Mouse (Mus musculus) thymus, adult 2 months (tissue): ENCODE measurements at regions not wholly inside any gene's neighbourhood (a gene's known extent, or its start where the extent isn't known, plus 50 kb on each side); places are given as distances from the start of the nearest gene placed in this dataset.

ENCODE experiments used
- DNase-seq: peaks from one replicate; pipeline ENCODE4 v3.0.0; 2021
- H3K27ac ChIP-seq: fragments of 200-500 bp; 2 replicates; pipeline ENCODE4 v1.5.1; 2012; ENCODE audit warnings: low read length, control low read depth; ENCODE audit not compliant: control insufficient read depth, insufficient read depth
- H3K27me3 ChIP-seq: fragments of 200-500 bp; 2 replicates; pipeline ENCODE4 v1.6.1; 2012; ENCODE audit warnings: mild to moderate bottlenecking, low read length, moderate library complexity, mixed read lengths; ENCODE audit not compliant: control insufficient read depth, insufficient read depth
- H3K36me3 ChIP-seq: fragments of 200-500 bp; 2 replicates; pipeline ENCODE4 v1.6.1; 2012; ENCODE audit warnings: mild to moderate bottlenecking, low read length, moderate library complexity; ENCODE audit not compliant: control insufficient read depth, insufficient read depth
- H3K4me1 ChIP-seq: fragments of 200-500 bp; replicated peaks from 2 replicates; pipeline ENCODE4 v1.6.1; 2012; ENCODE audit warnings: low read length; ENCODE audit not compliant: control insufficient read depth, insufficient read depth
- H3K4me3 ChIP-seq: fragments of 200-500 bp; 2 replicates; pipeline ENCODE4 v1.5.1; 2012; ENCODE audit warnings: mild to moderate bottlenecking, low read length, control low read depth, moderate library complexity; ENCODE audit not compliant: control insufficient read depth, insufficient read depth
- CTCF ChIP-seq: fragments of 200-500 bp; IDR thresholded peaks from 2 replicates; pipeline ENCODE4 v1.5.1; 2012; ENCODE audit warnings: mild to moderate bottlenecking, control low read depth, low read length, moderate library complexity, borderline replicate concordance; ENCODE audit not compliant: control insufficient read depth, poor library complexity, insufficient read depth; ENCODE audit errors: extremely low read depth
- POLR2A ChIP-seq: fragments of 200-500 bp; IDR thresholded peaks from 2 replicates; pipeline ENCODE4 v1.6.1; 2012; ENCODE audit warnings: mild to moderate bottlenecking, low read length, control low read depth, moderate library complexity; ENCODE audit not compliant: control insufficient read depth, poor library complexity, insufficient read depth; ENCODE audit errors: extremely low read depth
- WGBS: fragments of 180-500 bp; shearing (Covaris S2); methylation state at CpG from one replicate; pipeline ENCODE4 v1.1.7; 2018; 5-methylcytosine and 5-hydroxymethylcytosine counted together

GRCm38 (mm10) chr3:39978916-39979679, 552.0 kb upstream of the Intu start:
- TF ChIP-seq POLR2A (no peak), CTCF (no peak)
- 38% methylated on average over 3 of the region's 3 CpGs for whole genome bisulfite sequencing
- Histone ChIP-seq H3K27me3 (no peaks in the 10 kb centered on the region), H3K4me3 (no peak overlapping the region), H3K27ac (no peak overlapping the region), H3K4me1 (no peaks in the 10 kb centered on the region), H3K36me3 (no peaks in the 10 kb centered on the region)
- no peak for DNase-seq

- Histone ChIP-seq H3K4me3 (no peak overlapping the region), H3K27me3 (no peaks in the 10 kb centered on the region), H3K27ac (no peak overlapping the region), H3K36me3 (no peaks in the 10 kb centered on the region), H3K4me1 (no peaks in the 10 kb centered on the region)
- TF ChIP-seq POLR2A = no peak
- no peak for TF ChIP-seq CTCF
- DNase-seq = no peak
Observed at GRCm38 (mm10) chr3:39982656-39983055, 548.4 kb upstream of the Intu start.

- Histone ChIP-seq H3K36me3 (no peaks in the 10 kb centered on the region), H3K4me1 (no peaks in the 10 kb centered on the region), H3K4me3 (no peak overlapping the region), H3K27ac (no peak overlapping the region), H3K27me3 (no peaks in the 10 kb centered on the region)
- no peak for DNase-seq
- no peak for TF ChIP-seq POLR2A
- no peak for TF ChIP-seq CTCF
- WGBS = 77% methylated on average over 1 of the region's 1 CpGs
Observed at GRCm38 (mm10) chr3:39987710-39988109, 543.4 kb upstream of the Intu start.

GRCm38 (mm10) chr3:39998628-39999027, 532.5 kb upstream of the Intu start:
- TF ChIP-seq POLR2A (no peak), CTCF (no peak)
- Histone ChIP-seq H3K4me1 (no peaks in the 10 kb centered on the region), H3K27me3 (no peaks in the 10 kb centered on the region), H3K4me3 (no peak overlapping the region), H3K27ac (no peak overlapping the region), H3K36me3 (no peaks in the 10 kb centered on the region)
- DNase-seq = no peak
- 48% methylated on average over 5 of the region's 5 CpGs for WGBS

- 93% methylated on average over 1 of the region's 1 CpGs for WGBS
- TF ChIP-seq POLR2A (no peak), CTCF (no peak)
- Histone ChIP-seq H3K27me3 (no peaks in the 10 kb centered on the region), H3K4me3 (no peak overlapping the region), H3K36me3 (no peaks in the 10 kb centered on the region), H3K4me1 (no peaks in the 10 kb centered on the region), H3K27ac (no peak overlapping the region)
- no peak for DNase-seq
Observed at GRCm38 (mm10) chr3:39999846-40000245, 531.2 kb upstream of the Intu start.

GRCm38 (mm10) chr3:40002838-40003237, 528.2 kb upstream of the Intu start:
- TF ChIP-seq CTCF = no peak
- TF ChIP-seq POLR2A = no peak
- 81% methylated on average over 3 of the region's 3 CpGs for WGBS

GRCm38 (mm10) chr3:40010051-40010450, 521.0 kb upstream of the Intu start:
- no peak overlapping the region for H3K4me3 ChIP-seq
- 88% methylated on average over 5 of the region's 5 CpGs for WGBS
- no peaks in the 10 kb centered on the region for H3K27me3 ChIP-seq
- no peak for DNase-seq
- no peaks in the 10 kb centered on the region for H3K36me3 ChIP-seq
- H3K4me1 ChIP-seq = no peaks in the 10 kb centered on the region
- H3K27ac ChIP-seq = no peak overlapping the region
- TF ChIP-seq POLR2A (no peak), CTCF (no peak)

More at GRCm38 (mm10) chr3:40002838-40003237, 528.2 kb upstream of the Intu start:
- no peak overlapping the region for H3K27ac ChIP-seq
- no peaks in the 10 kb centered on the region for H3K27me3 ChIP-seq
- H3K4me1 ChIP-seq = no peaks in the 10 kb centered on the region
- no peaks in the 10 kb centered on the region for H3K36me3 ChIP-seq
- H3K4me3 ChIP-seq = no peak overlapping the region
- DNase-seq = no peak
